Mouse (Mus musculus) thymus, postnatal 4 days (tissue): ENCODE measurements around the gene Sema3d.

Experiments
- DNase-seq: peaks from one replicate; pipeline ENCODE4 v3.0.0; 2021

Sema3d gene

DNA sequence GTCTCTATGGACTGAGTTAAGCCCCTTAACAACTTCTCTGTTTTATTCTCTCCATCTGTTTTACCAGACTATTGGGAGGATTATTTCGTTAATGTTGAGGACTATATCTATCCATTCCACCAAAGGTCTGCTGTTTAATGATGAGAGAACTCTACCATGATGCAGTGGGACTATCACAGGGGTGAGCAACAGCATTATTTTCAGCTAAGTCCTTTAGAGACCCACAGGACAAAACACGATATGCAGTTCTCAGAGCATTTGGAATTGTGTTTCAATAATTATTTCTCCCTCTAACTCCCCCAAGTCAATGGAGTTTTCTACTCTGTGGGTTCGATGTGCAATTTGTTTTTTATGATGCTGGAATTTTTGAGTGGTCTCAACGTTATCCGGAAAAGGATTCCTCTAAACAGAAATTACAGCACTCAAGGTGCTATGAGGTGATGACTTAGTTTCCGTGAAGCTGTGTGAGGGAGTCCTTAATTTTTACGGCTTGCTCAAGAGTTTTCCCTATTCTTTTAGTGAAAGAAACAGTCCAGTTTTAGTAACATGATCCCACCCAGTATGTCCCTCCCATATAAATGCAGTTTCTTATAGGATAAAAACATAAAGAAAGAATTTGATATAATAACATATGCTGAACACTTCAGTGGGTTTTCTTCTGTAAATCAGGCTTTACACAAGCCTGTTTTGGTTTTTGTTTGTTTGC lies 254.7 kb downstream of the Sema3d start:
- no peak for DNase-seq
